10 mouse cellular contexts compared by ENCODE assay signal in the genomic region with DNA sequence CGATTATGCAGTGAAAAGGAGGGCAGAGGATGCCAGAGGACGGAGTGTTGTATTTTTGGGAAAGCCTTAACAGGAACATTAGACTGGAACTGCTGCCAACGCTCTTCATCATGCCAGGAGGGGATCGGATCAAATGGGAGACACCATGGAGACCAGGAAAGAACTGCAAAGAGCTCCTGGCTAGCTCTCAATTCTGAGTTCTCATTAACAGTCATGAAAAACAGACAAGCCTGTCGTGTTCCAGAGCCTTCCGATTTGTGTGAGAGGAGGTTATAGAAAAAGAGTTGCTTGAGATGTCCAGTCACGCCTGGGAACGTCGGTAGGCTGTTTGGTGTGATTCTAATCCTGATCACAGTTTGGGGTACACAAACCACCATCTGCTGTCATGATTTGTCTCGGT. TPM values are rescaled to one million over a fixed set of nuclear protein-coding genes. Genes with fewer than 3 reads are reported as not detected.
DNase-seq lines count a peak whose midpoint lies in the region; ATAC-seq lines count a peak whose summit lies in the region.
"Had no signal": no experiment of that assay in that cellular context is flagged by ENCODE, and none has a peak within 500 bp of the region (broad histone marks: within the 10 kb centered on the region; RNA-seq: fewer than 3 reads in every experiment).

No protein-coding gene starts in this region.

- H3K4me3 ChIP-seq in hindbrain, embryonic 14.5 days (replicated peaks; ENCODE audit: low read length) = no peak overlapping the region
- H3K4me3 ChIP-seq in hindbrain, embryonic 12.5 days = no peak overlapping the region
- H3K4me3 ChIP-seq in embryonic facial prominence, embryonic 15.5 days (replicated peaks) = no peak overlapping the region
- no peak overlapping the region for H3K4me3 ChIP-seq in intestine, embryonic 15.5 days (replicated peaks)

- no peaks in the 10 kb centered on the region for H3K9me3 ChIP-seq in hindbrain, embryonic 14.5 days (ENCODE audit: control insufficient read depth, low read length)
- no peaks in the 10 kb centered on the region for H3K9me3 ChIP-seq in hindbrain, embryonic 12.5 days (replicated peaks)
- H3K9me3 ChIP-seq in embryonic facial prominence, embryonic 15.5 days (replicated peaks) = no peaks in the 10 kb centered on the region
- H3K9me3 ChIP-seq in intestine, embryonic 15.5 days = no peaks in the 10 kb centered on the region

- H3K27me3 ChIP-seq in hindbrain, embryonic 14.5 days (ENCODE audit: control insufficient read depth, insufficient read depth, low read length) = no peaks in the 10 kb centered on the region
- H3K27me3 ChIP-seq in hindbrain, embryonic 12.5 days = no peaks in the 10 kb centered on the region
- no peaks in the 10 kb centered on the region for H3K27me3 ChIP-seq in embryonic facial prominence, embryonic 15.5 days
- no peaks in the 10 kb centered on the region for H3K27me3 ChIP-seq in intestine, embryonic 15.5 days (replicated peaks)
- H3K27me3 ChIP-seq: CH12.LX had no signal

- WGBS in hindbrain, embryonic 14.5 days = 67% methylated on average over 10 of the region's 10 CpGs
- WGBS in hindbrain, embryonic 12.5 days = 85% methylated on average over 10 of the region's 10 CpGs
- 66% methylated on average over 10 of the region's 10 CpGs for WGBS in embryonic facial prominence, embryonic 15.5 days
- 86% methylated on average over 10 of the region's 10 CpGs for WGBS in intestine, embryonic 15.5 days

- H3K4me1 ChIP-seq in hindbrain, embryonic 14.5 days (replicated peaks; ENCODE audit: control insufficient read depth, insufficient read depth, low read length) = no peaks in the 10 kb centered on the region
- no peaks in the 10 kb centered on the region for H3K4me1 ChIP-seq in hindbrain, embryonic 12.5 days
- peaks cover 5% of the 10 kb centered on the region; the same call in 1 of the 2 replicates for H3K4me1 ChIP-seq in embryonic facial prominence, embryonic 15.5 days
- H3K4me1 ChIP-seq in intestine, embryonic 15.5 days (replicated peaks) = no peaks in the 10 kb centered on the region

- H3K36me3 ChIP-seq in hindbrain, embryonic 14.5 days (replicated peaks; ENCODE audit: control insufficient read depth, insufficient read depth) = no peaks in the 10 kb centered on the region
- no peaks in the 10 kb centered on the region for H3K36me3 ChIP-seq in hindbrain, embryonic 12.5 days
- H3K36me3 ChIP-seq in embryonic facial prominence, embryonic 15.5 days = no peaks in the 10 kb centered on the region
- H3K36me3 ChIP-seq in intestine, embryonic 15.5 days = no peaks in the 10 kb centered on the region

- ATAC-seq in hindbrain, embryonic 14.5 days (ENCODE audit: low FRiP score) = peak; percentile 82
- no peak for ATAC-seq in hindbrain, embryonic 12.5 days (ENCODE audit: low FRiP score)
- ATAC-seq in embryonic facial prominence, embryonic 15.5 days (ENCODE audit: insufficient number of reproducible peaks, low FRiP score, low TSS enrichment, low read depth) = no peak
- ATAC-seq in intestine, embryonic 15.5 days = no peak

- no peak overlapping the region for H3K4me2 ChIP-seq in hindbrain, embryonic 14.5 days (replicated peaks)
- no peak overlapping the region for H3K4me2 ChIP-seq in hindbrain, embryonic 12.5 days (replicated peaks)
- no peak overlapping the region for H3K4me2 ChIP-seq in embryonic facial prominence, embryonic 15.5 days (replicated peaks)
- no peak overlapping the region for H3K4me2 ChIP-seq in intestine, embryonic 15.5 days (replicated peaks)

- DNase-seq in hindbrain, embryonic 14.5 days (ENCODE audit: low spot score) = peak; percentile 73
- peak; percentile 39 to 46 for DNase-seq in layer of hippocampus, postnatal 25 days (ENCODE audit: extremely low spot score in 1 of 2, low spot score in 1 of 2)
- DNase-seq in right cerebral cortex, postnatal 14 days = peak; percentile 15
- no peak for DNase-seq in adrenal gland, postnatal 4 days (ENCODE audit: low spot score in 2 of 2)
- no peak for DNase-seq in kidney, adult 18-20 months
- DNase-seq: heart, postnatal 36 days had no signal

- H3K9ac ChIP-seq in hindbrain, embryonic 14.5 days = no peak overlapping the region
- H3K9ac ChIP-seq in hindbrain, embryonic 12.5 days = no peak overlapping the region
- no peak overlapping the region for H3K9ac ChIP-seq in embryonic facial prominence, embryonic 15.5 days
- no peak overlapping the region for H3K9ac ChIP-seq in intestine, embryonic 15.5 days

- H3K27ac ChIP-seq in hindbrain, embryonic 14.5 days = peak overlapping the region; percentile 27; the same call in 1 of the 2 replicates
- H3K27ac ChIP-seq in hindbrain, embryonic 12.5 days = no peak overlapping the region
- 0 out of 2 replicates have a peak overlapping the region, but pooled peaks have one; percentile 17 for H3K27ac ChIP-seq in embryonic facial prominence, embryonic 15.5 days (replicated peaks)
- H3K27ac ChIP-seq in intestine, embryonic 15.5 days = no peak overlapping the region

RNA-seq across cellular contexts. Expression of gene Gm9833, which starts 39.0 kb away (rescaled TPM):
- 7.2 and 8.6 TPM in 2 replicates for polyA plus RNA-seq in hindbrain, embryonic 14.5 days (2014; fragmentation: Nextera tagmentation; extraction: Ambion mirVana)
- 7.9 and 9.8 TPM in 2 replicates for polyA plus RNA-seq in hindbrain, embryonic 12.5 days (2016; fragmentation: Nextera tagmentation; extraction: Ambion mirVana)
- polyA plus RNA-seq in embryonic facial prominence, embryonic 15.5 days (2015; fragmentation: Nextera tagmentation; extraction: Ambion mirVana) = 2.3 and 3.5 TPM in 2 replicates
- 1 to 10 TPM; 7.9 to 9.0 TPM for total RNA-seq in layer of hippocampus, postnatal 25 days (2021)
- 1 to 10 TPM; 5.4 to 7.1 TPM for total RNA-seq in adrenal gland, postnatal 4 days (2021)
- polyA plus RNA-seq in intestine, embryonic 15.5 days (2015; fragmentation: Nextera tagmentation; extraction: Ambion mirVana) = 2.3 and 2.5 TPM in 2 replicates
- total RNA-seq: CH12.LX had no signal

Comparison
In these comparisons a context has a peak if more than half of its experiments do, and no peak if none do; other contexts are left out.
1. H3K27ac ChIP-seq: peak in hindbrain, embryonic 14.5 days (single experiment) and embryonic facial prominence, embryonic 15.5 days (single experiment); none in hindbrain, embryonic 12.5 days (single experiment) and intestine, embryonic 15.5 days (single experiment).
2. DNase-seq: peak in hindbrain, embryonic 14.5 days (single experiment), layer of hippocampus, postnatal 25 days (2 of 2) and right cerebral cortex, postnatal 14 days (single experiment); none in adrenal gland, postnatal 4 days (0 of 2) and kidney, adult 18-20 months (single experiment).